Mouse (Mus musculus) MEL (cell line): Measurements from ENCODE around the gene Arid3b. TPM values are rescaled to one million over a fixed set of nuclear protein-coding genes. Genes with fewer than 3 reads are reported as not detected.
A peak's percentile ranks its signal among the peaks of the same experiment; 100 is the strongest.
"Not testable (repeated sequence)": the region's sequence is repeated elsewhere in the genome, so short reads cannot be mapped to it uniquely, and the experiment has no call there.

Experiments
- DNase-seq: peaks from one replicate; pipeline ENCODE4 v3.0.0; 2011; ENCODE audit warnings: low read depth, low spot score
- H3K27ac ChIP-seq: 2 replicates; pipeline ENCODE4 v1.5.1; 2012; ENCODE audit warnings: low read depth, mild to moderate bottlenecking, control low read depth, low read length, moderate library complexity; ENCODE audit not compliant: control insufficient read depth
- H3K27me3 ChIP-seq, 2 experiments: fragments of 150-350 bp in 1 of 2; sonication (generic) in 1 of 2; 2 replicates each; pipeline ENCODE4 v1.6.1; 2012; ENCODE audit warnings: low read length in 2 of 2, mild to moderate bottlenecking in 2 of 2, improper control_type of control experiment in 1 of 2, moderate library complexity in 1 of 2; ENCODE audit not compliant: insufficient read depth in 2 of 2, control insufficient read depth in 1 of 2
- H3K36me3 ChIP-seq, 2 experiments: 2 replicates each; pipeline ENCODE4 v1.6.1; 2012 to 2014; ENCODE audit warnings: low read length in 2 of 2, improper control_type of control experiment in 1 of 2, inconsistent platforms in 1 of 2, mild to moderate bottlenecking in 1 of 2; ENCODE audit not compliant: insufficient read depth in 2 of 2, control insufficient read depth in 1 of 2
- H3K4me1 ChIP-seq, 2 experiments: fragments of 150-350 bp in 1 of 2; sonication (generic) in 1 of 2; 2 replicates each; pipeline ENCODE4 v1.6.1; 2012; ENCODE audit warnings: low read length in 2 of 2, improper control_type of control experiment in 1 of 2, mild to moderate bottlenecking in 1 of 2; ENCODE audit not compliant: insufficient read depth in 2 of 2, control insufficient read depth in 1 of 2
- H3K4me3 ChIP-seq, 2 experiments: fragments of 150-350 bp in 1 of 2; sonication (generic) in 1 of 2; 2 replicates each; pipeline ENCODE4 v1.5.1; 2012; ENCODE audit warnings: low read depth in 2 of 2, low read length in 2 of 2, mild to moderate bottlenecking in 2 of 2, moderate library complexity in 2 of 2, control low read depth in 1 of 2, improper control_type of control experiment in 1 of 2; ENCODE audit not compliant: control insufficient read depth in 1 of 2, insufficient read depth in 1 of 2
- H3K79me2 ChIP-seq: 2 replicates; pipeline ENCODE4 v1.6.1; 2012; ENCODE audit warnings: mild to moderate bottlenecking, low read length, moderate library complexity; ENCODE audit not compliant: control insufficient read depth, poor library complexity, insufficient read depth
- H3K9ac ChIP-seq: 2 replicates; pipeline ENCODE4 v1.6.1; 2012; ENCODE audit warnings: low read depth, mild to moderate bottlenecking, control low read depth, low read length, moderate library complexity; ENCODE audit not compliant: control insufficient read depth, poor library complexity, severe bottlenecking
- H3K9me3 ChIP-seq: fragments of 150-350 bp; sonication (generic); replicated peaks from 2 replicates; pipeline ENCODE4 v1.6.1; 2012; ENCODE audit warnings: mild to moderate bottlenecking, low read length, improper control_type of control experiment, moderate library complexity; ENCODE audit not compliant: insufficient read depth
- ELF1 ChIP-seq: IDR thresholded peaks from 2 replicates; pipeline ENCODE4 v1.6.1; 2014; ENCODE audit warnings: low read depth, mild to moderate bottlenecking, inconsistent platforms, low read length, improper control_type of control experiment, moderate library complexity
- GABPA ChIP-seq: IDR thresholded peaks from 2 replicates; pipeline ENCODE4 v1.6.1; 2012; ENCODE audit warnings: low read depth, mild to moderate bottlenecking, inconsistent platforms, low read length, improper control_type of control experiment, moderate library complexity
- HCFC1 ChIP-seq: IDR thresholded peaks from 2 replicates; pipeline ENCODE4 v1.6.1; 2012; ENCODE audit warnings: low read depth, mild to moderate bottlenecking, inconsistent platforms, low read length, improper control_type of control experiment, moderate library complexity
- JUND ChIP-seq: IDR thresholded peaks from 2 replicates; pipeline ENCODE4 v1.6.1; 2011; ENCODE audit warnings: low read depth, mild to moderate bottlenecking, improper control_type of control experiment, low read length
- MEF2A ChIP-seq: IDR thresholded peaks from 2 replicates; pipeline ENCODE4 v1.6.1; 2014; ENCODE audit warnings: low read depth, mild to moderate bottlenecking, inconsistent platforms, low read length, improper control_type of control experiment; ENCODE audit not compliant: poor library complexity, insufficient replicate concordance, severe bottlenecking; ENCODE audit errors: extremely low read depth
- MXI1 ChIP-seq: IDR thresholded peaks from 2 replicates; pipeline ENCODE4 v1.6.1; 2011; ENCODE audit warnings: mild to moderate bottlenecking, low read depth, low read length, improper control_type of control experiment
- MYB ChIP-seq: IDR thresholded peaks from 2 replicates; pipeline ENCODE4 v1.6.1; 2011; ENCODE audit warnings: mild to moderate bottlenecking, low read depth, low read length, improper control_type of control experiment
- MYC ChIP-seq: IDR thresholded peaks from 2 replicates; pipeline ENCODE4 v1.6.1; 2011; ENCODE audit warnings: low read depth, mild to moderate bottlenecking, low read length, improper control_type of control experiment, moderate library complexity
- POLR2AphosphoS2 ChIP-seq: IDR thresholded peaks from 2 replicates; pipeline ENCODE4 v1.6.1; 2011; ENCODE audit warnings: low read length, improper control_type of control experiment
- SIN3A ChIP-seq: IDR thresholded peaks from 2 replicates; pipeline ENCODE4 v1.6.1; 2012; ENCODE audit warnings: low read length, improper control_type of control experiment, inconsistent platforms
- SMC3 ChIP-seq: IDR thresholded peaks from 2 replicates; pipeline ENCODE4 v1.6.1; 2011; ENCODE audit warnings: low read depth, low read length, improper control_type of control experiment
- ZC3H11A ChIP-seq: IDR thresholded peaks from 2 replicates; pipeline ENCODE4 v1.6.1; 2012; ENCODE audit warnings: low read depth, mild to moderate bottlenecking, inconsistent platforms, low read length, improper control_type of control experiment
- ZKSCAN1 ChIP-seq: IDR thresholded peaks from 2 replicates; pipeline ENCODE4 v1.6.1; 2012; ENCODE audit warnings: low read depth, mild to moderate bottlenecking, inconsistent platforms, low read length, improper control_type of control experiment, moderate library complexity
- polyA plus RNA-seq, 2 experiments: library from polyadenylated mRNA; stranded (reverse) in 1 of 2; unstranded in 1 of 2; fragments of >175 nt in 1 of 2; fragments of >200 nt in 1 of 2; gene quantifications; 2 replicates each; pipeline versions ENCODE4 v1.2.1 to v1.2.4; 2012; ENCODE audit warnings: low replicate concordance in 2 of 2, low read depth in 1 of 2; ENCODE audit not compliant: insufficient read length in 2 of 2, insufficient read depth in 1 of 2, missing spikeins in 1 of 2
- total RNA-seq: library from RNA; depleted of rRNA; stranded (reverse); fragments of 300-350 nt; gene quantifications from 2 replicates; pipeline ENCODE4 v1.2.3, GENCODE M21; 2012

Gene Arid3b
- total and polyA plus RNA-seq, 3 experiments: 2.3 to 7.4 TPM; not detected in 1

DNA sequence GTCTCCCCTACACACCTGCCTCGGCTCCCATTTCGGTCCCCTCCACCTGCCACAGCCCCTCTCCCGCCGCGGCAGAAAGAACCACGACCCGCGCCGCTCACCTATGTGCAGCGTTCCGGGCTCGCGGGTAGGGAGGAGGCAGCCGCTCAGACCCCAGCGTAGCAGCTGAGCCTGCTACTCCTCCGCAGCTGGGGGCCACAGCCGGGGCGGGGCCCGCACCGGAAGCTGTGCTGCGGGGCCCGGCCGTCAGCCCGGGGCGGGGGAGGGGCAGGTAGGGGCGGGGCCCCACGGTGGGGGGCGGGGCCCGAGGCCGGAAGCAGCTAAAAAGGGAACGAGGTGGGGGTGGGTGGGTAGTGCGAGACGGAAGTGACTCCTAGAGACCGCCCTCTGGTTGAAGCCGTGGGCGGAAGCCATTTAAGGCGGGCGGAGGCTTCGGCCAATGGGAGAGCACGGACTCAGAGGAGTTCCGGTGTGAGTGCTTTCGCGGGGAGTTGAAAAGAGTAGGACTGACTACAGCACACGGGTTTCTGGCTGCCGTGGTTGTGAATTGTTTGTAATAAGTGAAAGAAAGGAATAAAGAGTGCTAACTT, at the start of gene Arid3b (continued):
- TF ChIP-seq POLR2AphosphoS2 (peak; percentile 85), JUND (no peak), HCFC1 (peak; percentile 95), ZC3H11A (no peak)

GRCm38 (mm10) chr9:57883413-57883812, 46.8 kb upstream of the Arid3b start:
- H3K27ac ChIP-seq: no peak overlapping the region
- peaks cover 5 to 18% of the 10 kb centered on the region in 2 experiments for H3K27me3 ChIP-seq
- H3K9ac ChIP-seq: no peak overlapping the region
- no peaks in the 10 kb centered on the region; the same call in 1 of the 2 replicates for H3K79me2 ChIP-seq
- H3K4me3 ChIP-seq: no peak overlapping the region
- no peak for DNase-seq
- H3K4me1 ChIP-seq: peaks cover 0 to 1% of the 10 kb centered on the region in 2 experiments; a peak in 2 of 4 replicates
- no peaks in the 10 kb centered on the region for H3K36me3 ChIP-seq
- no peaks in the 10 kb centered on the region for H3K9me3 ChIP-seq
- no peak for TF ChIP-seq MYB
- no peak for TF ChIP-seq MXI1
- no peak for TF ChIP-seq ZKSCAN1
- TF ChIP-seq MYC: no peak
- no peak for TF ChIP-seq MEF2A
- TF ChIP-seq ELF1: no peak
- no peak for TF ChIP-seq SIN3A

GRCm38 (mm10) chr9:57881781-57882180, 45.2 kb upstream of the Arid3b start:
- H3K27me3 ChIP-seq: peaks cover 9 to 18% of the 10 kb centered on the region in 2 experiments
- not testable (repeated sequence) for H3K36me3 ChIP-seq, H3K9ac ChIP-seq, H3K27ac ChIP-seq, DNase-seq, H3K4me1 ChIP-seq, H3K4me3 ChIP-seq, H3K79me2 ChIP-seq, H3K9me3 ChIP-seq

GRCm38 (mm10) chr9:57880278-57880677, 43.7 kb upstream of the Arid3b start:
- Histone ChIP-seq H3K4me3 (no peak overlapping the region), H3K27me3 (peaks cover 11 to 25% of the 10 kb centered on the region in 2 experiments), H3K4me1 (no peaks in the 10 kb centered on the region), H3K79me2 (no peaks in the 10 kb centered on the region), H3K9ac (no peak overlapping the region), H3K27ac (no peak overlapping the region), H3K9me3 (no peaks in the 10 kb centered on the region), H3K36me3 (no peaks in the 10 kb centered on the region)
- no peak for DNase-seq
- TF ChIP-seq HCFC1: no peak
- no peak for TF ChIP-seq POLR2AphosphoS2
- TF ChIP-seq MYC: no peak
- TF ChIP-seq GABPA: no peak
- no peak for TF ChIP-seq SMC3
